Mouse (Mus musculus) left cerebral cortex, adult 11 months (tissue): ENCODE measurements around the gene Rfx3.

ENCODE experiments used
- DNase-seq: peaks from one replicate; pipeline ENCODE4 v3.0.0; 2022; ENCODE audit warnings: low spot score

Gene Rfx3

GRCm38 (mm10) chr19:27716274-27716673 is 294.7 kb downstream of the Rfx3 start:
- DNase-seq, result no peak
